Mouse (Mus musculus) lung, adult 2 months (tissue): ENCODE measurements around the gene Ptn.

ENCODE experiments used
- CTCF ChIP-seq: fragments of 200-500 bp; IDR thresholded peaks from 2 replicates; pipeline ENCODE4 v1.5.1; 2011; ENCODE audit warnings: mild to moderate bottlenecking, low read length, control low read depth; ENCODE audit not compliant: insufficient read depth
- POLR2A ChIP-seq: fragments of 200-500 bp; IDR thresholded peaks from 2 replicates; pipeline ENCODE4 v1.6.1; 2011; ENCODE audit warnings: low read depth, mild to moderate bottlenecking, control low read depth, low read length, borderline replicate concordance; ENCODE audit errors: extremely low read depth

DNA sequence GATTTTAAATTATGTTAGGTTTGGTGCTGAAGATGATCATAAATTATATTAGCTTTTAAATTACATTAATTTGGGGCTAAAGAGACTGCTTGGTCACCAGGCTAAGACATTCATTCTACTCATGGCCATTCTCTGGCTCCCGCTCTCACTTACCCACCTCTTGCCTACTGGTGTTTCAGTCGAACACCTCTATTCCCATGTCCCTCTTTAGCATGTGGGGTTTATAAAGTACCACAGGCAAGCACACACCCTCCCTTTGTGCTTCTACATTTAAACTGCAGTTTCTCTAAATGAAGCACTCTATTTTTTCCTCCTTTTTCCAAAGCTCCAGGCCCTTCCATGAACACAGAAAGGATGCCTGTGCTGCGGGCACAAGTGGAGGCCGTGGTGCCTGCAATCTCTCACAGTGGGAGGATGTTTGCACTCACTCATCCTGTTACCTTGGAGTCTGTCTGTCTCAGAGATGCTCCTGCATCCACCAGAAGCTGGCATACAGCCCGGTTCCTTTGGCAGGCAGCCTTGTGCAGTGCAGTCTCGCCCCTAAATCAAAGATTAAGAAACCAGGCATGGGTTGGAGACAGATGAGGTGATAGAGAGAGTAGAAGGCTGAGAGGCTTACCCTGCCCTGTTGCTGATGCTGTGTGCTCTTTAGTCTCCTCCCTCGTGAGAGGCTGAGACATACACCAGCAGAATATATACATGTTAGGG lies 40.6 kb upstream of the Ptn start:
- TF ChIP-seq POLR2A, result no peak
- no peak for TF ChIP-seq CTCF
